Mouse (Mus musculus) hindbrain, embryonic 13.5 days (tissue): ENCODE results near the gene Xylb. TPM values are rescaled to one million over a fixed set of nuclear protein-coding genes. Genes with fewer than 3 reads are reported as not detected.

Experiments
- ATAC-seq: fragments of 200-750 bp; cut with Nextera tagmentation; 2 replicates; pipeline ENCODE4 v1.8.0; 2017; ENCODE audit warnings: moderate TSS enrichment; ENCODE audit not compliant: low FRiP score
- H3K27ac ChIP-seq: fragments of 300-500 bp; sonication (generic); 2 replicates; pipeline ENCODE4 v1.5.1; 2015; ENCODE audit warnings: inconsistent platforms, mild to moderate bottlenecking, moderate library complexity
- H3K27me3 ChIP-seq: fragments of 300-500 bp; sonication (generic); 2 replicates; pipeline ENCODE4 v1.6.1; 2015; ENCODE audit warnings: mild to moderate bottlenecking, inconsistent platforms
- H3K36me3 ChIP-seq: fragments of 300-500 bp; sonication (generic); 2 replicates; pipeline ENCODE4 v1.6.1; 2015; ENCODE audit warnings: mild to moderate bottlenecking, inconsistent platforms
- H3K4me1 ChIP-seq: fragments of 300-500 bp; sonication (generic); replicated peaks from 2 replicates; pipeline ENCODE4 v1.6.1; 2015; ENCODE audit warnings: inconsistent platforms
- H3K4me2 ChIP-seq: fragments of 300-500 bp; sonication (generic); 2 replicates; pipeline ENCODE4 v1.6.1; 2015; ENCODE audit warnings: inconsistent platforms, mild to moderate bottlenecking, moderate library complexity
- H3K4me3 ChIP-seq: fragments of 300-500 bp; sonication (generic); 2 replicates; pipeline ENCODE4 v1.5.1; 2015; ENCODE audit warnings: mild to moderate bottlenecking, inconsistent platforms
- H3K9ac ChIP-seq: fragments of 300-500 bp; sonication (generic); 2 replicates; pipeline ENCODE4 v1.6.1; 2015; ENCODE audit warnings: mild to moderate bottlenecking, inconsistent platforms
- H3K9me3 ChIP-seq: fragments of 300-500 bp; sonication (generic); 2 replicates; pipeline ENCODE4 v1.6.1; 2016; ENCODE audit warnings: inconsistent platforms
- WGBS: fragments of 180-500 bp; shearing (Covaris S2); methylation state at CpG from one replicate; pipeline ENCODE4 v1.1.7; 2015; 5-methylcytosine and 5-hydroxymethylcytosine counted together
- polyA plus RNA-seq: library from polyadenylated mRNA; unstranded; fragments of >200 nt; fragmentation: Nextera tagmentation; extraction: Ambion mirVana; gene quantifications from 2 replicates; pipeline ENCODE4 v1.2.1, GENCODE M21; 2015

Xylb gene
- polyA plus RNA-seq, 1 experiment from 2014 or later, result 2.5 TPM

DNA sequence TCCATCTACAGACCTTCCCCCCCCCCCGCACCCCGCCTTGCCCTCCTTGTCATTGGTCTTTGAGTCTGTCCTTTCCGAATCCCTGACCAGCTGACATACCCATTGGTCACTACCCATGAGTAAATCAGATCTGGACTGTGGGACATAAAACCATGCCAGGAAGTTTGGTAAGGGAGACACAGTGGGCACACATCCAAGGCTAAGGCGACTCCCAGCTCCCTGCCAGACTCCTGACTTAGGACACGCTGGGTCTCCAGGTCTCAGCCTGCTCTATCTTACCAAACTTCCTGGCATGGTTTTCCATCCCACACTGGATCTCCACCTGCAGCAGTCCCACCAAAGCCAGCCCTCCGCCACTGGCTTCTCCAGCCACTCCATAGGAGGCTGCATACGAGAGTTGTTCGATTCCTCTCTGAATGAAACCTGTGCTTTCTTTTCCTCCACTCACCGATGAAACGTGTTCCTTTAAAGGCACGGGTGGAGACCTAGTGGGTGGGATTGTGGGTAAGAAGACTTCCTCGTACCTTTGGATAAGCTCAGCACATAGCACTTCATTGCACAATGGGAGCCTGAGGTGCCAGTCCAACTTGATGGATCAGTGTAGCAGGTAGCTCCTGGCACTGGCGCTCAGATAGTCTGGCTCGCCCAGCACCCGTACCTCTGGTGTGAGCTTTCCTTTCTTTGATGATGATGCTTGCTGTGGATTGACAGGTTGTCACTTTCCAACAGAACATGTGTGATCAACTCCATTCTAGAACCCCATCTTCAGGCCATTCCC, 26.8 kb upstream of the Xylb start:
- 93% methylated on average over 15 of the region's 15 CpGs for WGBS
- H3K9ac ChIP-seq, result no peak overlapping the region
- no peak overlapping the region for H3K4me3 ChIP-seq

DNA sequence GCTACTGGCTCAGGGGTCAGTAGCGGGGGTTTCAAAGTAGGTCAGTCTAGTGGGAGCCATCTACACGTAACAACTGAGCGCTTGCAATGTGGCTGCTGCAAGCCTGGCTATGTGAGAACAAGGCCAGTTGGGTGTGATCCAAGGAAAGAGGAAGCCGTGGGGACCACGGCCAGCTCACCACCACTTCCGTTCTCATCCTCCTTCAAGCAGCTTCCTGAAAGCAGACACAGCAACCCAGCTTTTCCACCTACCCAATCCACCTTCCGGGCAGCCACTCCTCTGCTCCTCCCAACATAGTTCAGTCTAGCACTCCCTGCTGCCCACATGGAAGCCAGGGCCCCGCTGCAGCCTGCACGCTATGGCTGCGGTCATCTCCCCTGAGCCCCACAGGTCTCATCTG, 22.9 kb upstream of the Xylb start:
- H3K36me3 ChIP-seq, result no peaks in the 10 kb centered on the region
- H3K27me3 ChIP-seq, result peaks cover 23% of the 10 kb centered on the region
- 76% methylated on average over 10 of the region's 10 CpGs for WGBS
- no peak overlapping the region for H3K27ac ChIP-seq
- H3K4me3 ChIP-seq, result no peak overlapping the region
- H3K4me1 ChIP-seq, result peaks cover 4% of the 10 kb centered on the region
- no peak for ATAC-seq
- H3K9me3 ChIP-seq, result no peaks in the 10 kb centered on the region
- no peak overlapping the region for H3K9ac ChIP-seq
- H3K4me2 ChIP-seq, result no peak overlapping the region

More for the DNA sequence above, 26.8 kb upstream of the Xylb start:
- no peak for ATAC-seq
- Histone ChIP-seq H3K4me1 (no peaks in the 10 kb centered on the region), H3K27me3 (0 out of 2 replicates have a peak, but pooled peaks cover 3% of the 10 kb centered on the region), H3K4me2 (no peak overlapping the region), H3K27ac (no peak overlapping the region), H3K9me3 (no peaks in the 10 kb centered on the region), H3K36me3 (no peaks in the 10 kb centered on the region)

DNA sequence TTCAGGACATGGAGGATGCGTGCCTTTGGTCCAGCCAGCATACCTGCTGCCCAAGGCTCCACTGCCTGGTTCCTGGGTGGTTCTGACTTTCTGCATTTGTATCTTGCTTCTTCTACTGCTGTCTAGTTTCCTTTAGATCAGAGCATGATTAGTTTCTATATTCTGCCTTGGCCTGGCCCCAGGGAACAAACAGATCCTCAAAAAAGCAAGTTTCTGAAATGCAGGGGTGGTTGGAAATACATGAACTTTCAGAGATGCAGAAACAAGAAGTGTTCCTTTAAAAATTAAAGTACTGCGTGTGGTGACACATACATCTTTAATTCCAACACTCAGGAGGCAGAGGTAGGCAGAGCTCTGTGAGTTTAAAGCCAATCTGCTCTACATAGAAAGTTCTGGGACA, 22.3 kb upstream of the Xylb start:
- Histone ChIP-seq H3K27me3 (peaks cover 28% of the 10 kb centered on the region), H3K36me3 (no peaks in the 10 kb centered on the region), H3K4me2 (no peak overlapping the region), H3K4me1 (peaks cover 9% of the 10 kb centered on the region), H3K9ac (no peak overlapping the region), H3K27ac (no peak overlapping the region), H3K4me3 (no peak overlapping the region), H3K9me3 (no peaks in the 10 kb centered on the region)
- 85% methylated on average over 2 of the region's 2 CpGs for WGBS
- ATAC-seq, result no peak

DNA sequence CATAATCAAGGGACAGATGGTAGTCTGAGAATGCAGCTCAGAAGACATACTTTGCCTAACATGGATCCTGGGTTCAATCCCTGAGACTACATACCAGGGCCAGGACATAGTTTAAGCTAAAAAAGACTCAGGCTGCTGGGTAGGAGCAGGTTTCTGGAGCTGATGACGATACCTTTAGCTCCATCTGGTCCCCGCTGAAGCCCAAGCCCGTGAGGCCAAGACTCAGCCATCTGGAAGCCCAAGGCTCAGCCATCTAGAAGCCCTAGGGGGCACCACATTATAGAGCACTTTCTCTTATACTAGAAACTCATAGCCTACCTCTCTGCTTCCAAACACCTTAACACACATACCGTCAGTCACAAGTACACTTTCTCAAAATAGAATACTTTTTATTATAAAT, 21.6 kb upstream of the Xylb start:
- Histone ChIP-seq H3K4me1 (peaks cover 16% of the 10 kb centered on the region), H3K4me2 (no peak overlapping the region), H3K9ac (no peak overlapping the region), H3K9me3 (no peaks in the 10 kb centered on the region), H3K36me3 (no peaks in the 10 kb centered on the region), H3K27me3 (peaks cover 30% of the 10 kb centered on the region), H3K4me3 (no peak overlapping the region), H3K27ac (no peak overlapping the region)
- no peak for ATAC-seq
- 85% methylated on average over 4 of the region's 4 CpGs for WGBS

DNA sequence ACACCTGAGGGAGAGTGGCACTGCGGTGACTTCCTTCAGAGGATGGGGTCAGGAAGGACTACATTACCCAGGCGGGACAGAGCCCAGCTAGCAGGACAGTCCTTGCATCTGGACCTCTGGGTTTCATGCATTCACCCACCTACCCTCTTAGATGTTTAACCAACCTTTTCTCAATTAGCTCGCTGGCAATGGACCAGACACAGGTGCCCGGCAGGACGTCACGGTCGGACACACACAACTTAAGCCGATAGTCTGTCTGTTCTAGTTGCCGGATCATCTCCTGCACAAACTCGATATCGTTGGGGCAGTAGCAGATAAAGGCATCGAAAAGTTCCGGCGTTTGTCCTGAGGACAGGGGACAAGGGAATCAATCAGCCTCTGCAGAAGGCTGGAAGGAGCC, 19.3 kb upstream of the Xylb start:
- H3K9me3 ChIP-seq, result no peaks in the 10 kb centered on the region
- H3K27ac ChIP-seq, result no peak overlapping the region
- no peak for ATAC-seq
- H3K27me3 ChIP-seq, result peaks cover 30% of the 10 kb centered on the region
- peaks cover 30% of the 10 kb centered on the region for H3K4me1 ChIP-seq
- H3K9ac ChIP-seq, result no peak overlapping the region
- H3K4me3 ChIP-seq, result no peak overlapping the region
- WGBS, result 91% methylated on average over 14 of the region's 14 CpGs
- H3K4me2 ChIP-seq, result no peak overlapping the region
- no peaks in the 10 kb centered on the region for H3K36me3 ChIP-seq

DNA sequence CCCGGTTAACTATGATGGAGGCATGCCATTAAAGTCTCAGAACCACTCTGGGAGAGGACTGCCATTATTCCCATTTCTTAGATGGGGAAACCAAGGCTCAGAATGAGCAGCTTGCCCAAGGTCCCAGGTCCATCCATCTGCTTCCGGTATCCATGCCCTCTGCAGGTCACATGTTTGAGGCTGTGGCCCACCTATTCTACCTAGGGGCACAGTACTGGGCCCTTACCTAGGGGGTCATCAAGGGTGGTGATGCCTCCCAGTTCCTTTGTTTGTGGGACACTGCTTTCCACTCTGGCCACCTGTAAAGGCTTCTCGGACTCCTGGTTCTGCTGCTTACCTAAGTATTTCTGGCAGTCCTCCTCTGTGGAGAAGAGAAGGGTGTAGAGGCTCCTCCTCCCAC, 18.8 kb upstream of the Xylb start:
- H3K4me2 ChIP-seq, result no peak overlapping the region
- WGBS, result 94% methylated on average over 3 of the region's 3 CpGs
- peaks cover 35% of the 10 kb centered on the region for H3K4me1 ChIP-seq
- H3K4me3 ChIP-seq, result no peak overlapping the region
- H3K27me3 ChIP-seq, result peaks cover 30% of the 10 kb centered on the region
- H3K36me3 ChIP-seq, result peaks cover 2% of the 10 kb centered on the region
- H3K9ac ChIP-seq, result no peak overlapping the region
- H3K9me3 ChIP-seq, result no peaks in the 10 kb centered on the region
- H3K27ac ChIP-seq, result no peak overlapping the region
- ATAC-seq, result no peak

DNA sequence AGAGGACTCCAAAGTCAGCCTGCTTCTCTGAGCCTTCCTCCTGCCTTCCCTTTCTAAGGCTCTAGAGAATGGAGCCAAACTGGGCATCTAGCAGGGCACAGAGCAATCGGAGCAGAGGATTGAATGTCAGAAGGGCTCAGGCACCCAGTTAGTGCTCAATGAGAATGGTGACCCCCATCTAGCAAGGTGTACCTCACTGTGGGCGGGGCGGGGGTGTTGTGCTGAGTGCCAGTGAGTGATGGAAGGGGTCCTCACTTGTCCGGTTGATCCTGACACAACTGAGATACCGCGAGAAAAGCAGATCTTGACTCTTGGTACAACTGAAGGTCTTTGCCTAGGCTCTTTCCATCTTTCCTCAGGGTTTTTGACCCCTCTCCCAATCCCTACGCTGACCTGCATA, 18.1 kb upstream of the Xylb start:
- ATAC-seq, result no peak
- Histone ChIP-seq H3K4me2 (peak overlapping the region; percentile 77), H3K9me3 (no peaks in the 10 kb centered on the region), H3K36me3 (peaks cover 10% of the 10 kb centered on the region), H3K9ac (peak overlapping the region; percentile 66), H3K27ac (no peak overlapping the region), H3K4me3 (peak overlapping the region; percentile 77), H3K27me3 (peaks cover 30% of the 10 kb centered on the region), H3K4me1 (peaks cover 40% of the 10 kb centered on the region)
- 46% methylated on average over 7 of the region's 7 CpGs for WGBS

DNA sequence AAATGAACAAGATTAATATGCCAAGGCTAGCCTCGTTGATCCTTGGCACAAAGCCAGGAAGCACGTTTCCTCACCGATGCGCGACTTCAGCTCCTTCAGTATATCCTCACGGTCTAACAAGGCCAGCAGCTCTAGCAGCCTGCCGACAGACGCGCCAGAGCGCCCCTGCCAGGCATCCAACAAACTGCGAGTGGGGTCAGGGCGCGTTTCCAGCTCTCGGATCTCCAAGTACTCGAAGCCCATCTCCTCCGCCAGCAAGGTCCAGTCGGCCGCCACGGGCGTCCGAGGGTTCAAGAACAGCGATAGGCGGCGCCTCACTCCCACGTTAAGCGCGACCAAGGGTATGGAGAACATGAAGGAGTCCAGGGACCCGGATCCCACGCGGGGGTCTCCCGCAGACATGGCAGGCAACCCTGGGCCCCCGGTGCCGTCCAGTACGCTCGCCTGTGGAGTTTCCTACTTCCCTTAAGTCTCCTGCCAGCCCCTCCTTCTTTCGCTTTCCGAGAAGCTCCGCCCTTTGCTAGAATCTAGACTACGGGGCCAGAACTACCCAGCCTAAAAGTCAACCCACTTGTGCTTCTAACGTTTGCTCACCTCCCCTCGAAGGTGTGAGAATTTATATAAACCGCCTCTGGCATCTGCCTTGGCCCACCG, 17.5 kb upstream of the Xylb start, which contains the start of gene Acaa1a:
Acaa1a (plus strand) TSS at position 119 of the 654 bp plus-strand sequence.
- Histone ChIP-seq H3K27me3 (peaks cover 30% of the 10 kb centered on the region), H3K9ac (peak within 1 kb of the TSS; percentile 66), H3K4me1 (peaks cover 40% of the 10 kb centered on the region), H3K4me3 (peak within 1 kb of the TSS; percentile 77), H3K27ac (peak within 1 kb of the TSS; percentile 90), H3K36me3 (peaks cover 16% of the 10 kb centered on the region), H3K9me3 (no peaks in the 10 kb centered on the region), H3K4me2 (peak within 1 kb of the TSS; percentile 77)
- WGBS, result 1% methylated on average over 43 of the region's 43 CpGs
- ATAC-seq, result no peak

DNA sequence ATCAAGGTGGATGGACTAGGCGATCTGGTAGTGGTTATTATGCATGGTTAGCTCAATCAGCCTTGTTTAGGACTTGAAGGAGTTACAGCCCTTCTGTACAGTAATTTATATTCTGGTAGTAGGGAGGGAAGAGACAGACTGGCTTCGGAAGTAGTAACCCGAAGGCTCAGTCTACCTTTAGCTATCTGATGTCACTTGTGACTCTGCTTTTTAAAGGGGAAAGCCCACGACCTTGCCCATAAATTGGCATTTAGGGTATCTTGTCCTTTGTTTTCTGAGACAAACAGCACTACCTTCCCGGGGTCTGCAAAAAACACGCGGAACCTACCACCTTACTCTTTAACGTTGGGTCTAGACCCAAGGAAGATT, 17.0 kb upstream of the Xylb start:
- Histone ChIP-seq H3K27ac (peak overlapping the region; percentile 90; the same call in 1 of the 2 replicates), H3K27me3 (peaks cover 30% of the 10 kb centered on the region), H3K36me3 (peaks cover 21% of the 10 kb centered on the region), H3K9ac (peak overlapping the region; percentile 66), H3K4me1 (peaks cover 40% of the 10 kb centered on the region), H3K4me2 (peak overlapping the region; percentile 77), H3K9me3 (no peaks in the 10 kb centered on the region), H3K4me3 (peak overlapping the region; percentile 77)
- WGBS, result 4% methylated on average over 8 of the region's 8 CpGs
- ATAC-seq, result no peak

DNA sequence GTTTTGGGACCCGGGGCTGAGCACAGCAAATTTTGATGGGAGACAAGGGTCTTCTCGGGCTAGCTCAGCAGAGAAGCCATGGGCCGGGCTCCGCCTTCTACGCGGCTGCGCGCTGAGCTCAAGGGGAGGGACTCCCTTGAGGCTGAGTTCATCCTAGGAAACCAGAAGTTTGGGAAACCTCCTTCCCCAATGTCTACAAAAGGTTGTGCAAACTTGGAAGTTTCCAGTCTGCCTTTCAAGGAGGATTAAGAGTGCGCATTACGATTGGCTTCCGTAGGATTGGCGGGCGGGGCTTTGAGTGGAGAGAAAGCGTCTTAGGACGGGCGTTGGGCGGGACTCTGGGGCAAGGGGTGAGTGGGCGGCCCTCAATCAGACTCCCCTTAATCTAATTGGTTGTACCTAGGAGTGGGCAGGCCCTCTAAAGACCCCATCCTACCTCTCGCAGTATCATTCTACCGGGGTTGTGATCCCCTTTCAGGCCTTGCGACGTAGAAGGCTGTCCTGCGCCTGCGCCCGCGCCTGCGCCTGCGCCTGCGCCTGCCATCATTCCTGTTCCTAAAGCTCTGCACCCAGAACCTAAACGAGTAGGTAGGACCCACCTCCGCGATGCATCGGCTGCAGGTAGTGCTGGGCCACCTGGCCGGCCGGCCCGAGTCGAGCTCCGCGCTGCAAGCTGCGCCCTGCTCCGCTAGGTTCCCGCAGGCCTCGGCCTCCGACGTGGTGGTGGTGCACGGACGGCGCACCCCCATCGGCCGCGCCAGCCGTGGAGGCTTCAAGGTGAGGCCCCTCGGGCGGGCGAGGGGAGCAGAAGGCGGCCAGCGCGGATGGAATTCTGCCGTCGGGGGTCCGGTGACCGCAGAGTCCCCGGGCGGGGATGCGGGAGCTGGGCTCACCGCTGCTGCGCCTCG, 16.0 kb upstream of the Xylb start, which contains the start of gene Myd88:
Myd88 (minus strand) TSS at position 503 of the 908 bp plus-strand sequence.
- no peaks in the 10 kb centered on the region for H3K9me3 ChIP-seq
- peaks cover 31% of the 10 kb centered on the region for H3K36me3 ChIP-seq
- peaks cover 30% of the 10 kb centered on the region for H3K27me3 ChIP-seq
- peak; percentile 96 for ATAC-seq
- WGBS, result under 1% methylated on average over 65 of the region's 68 CpGs
- peak within 1 kb of the TSS; percentile 90 for H3K27ac ChIP-seq
- peak within 1 kb of the TSS; percentile 77 for H3K4me2 ChIP-seq
- H3K4me3 ChIP-seq, result peak within 1 kb of the TSS; percentile 77
- H3K9ac ChIP-seq, result peak within 1 kb of the TSS; percentile 96
- H3K4me1 ChIP-seq, result peaks cover 40% of the 10 kb centered on the region

DNA sequence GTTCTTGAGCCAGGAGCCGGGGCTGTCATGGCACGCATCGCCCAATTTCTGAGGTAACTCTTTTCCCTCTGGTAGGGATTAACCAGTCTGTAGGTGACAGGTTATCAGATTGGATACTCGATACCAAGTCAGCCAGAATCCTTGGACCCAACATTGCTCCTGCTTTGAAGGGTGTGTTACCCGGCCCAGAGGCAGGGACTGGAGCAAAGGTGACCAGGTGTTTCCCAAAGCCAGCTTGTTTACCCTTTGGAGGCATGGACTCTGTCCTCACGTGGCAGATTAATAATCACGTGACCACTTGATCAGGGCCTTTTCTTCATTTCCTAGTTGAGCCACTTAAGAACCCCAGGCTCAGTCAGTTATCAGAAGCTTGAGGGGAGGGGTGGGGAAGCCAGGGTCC, 14.5 kb upstream of the Xylb start:
- WGBS, result 91% methylated on average over 7 of the region's 7 CpGs
- ATAC-seq, result no peak
- peaks cover 46% of the 10 kb centered on the region for H3K36me3 ChIP-seq
- no peak overlapping the region for H3K27ac ChIP-seq
- peaks cover 40% of the 10 kb centered on the region for H3K4me1 ChIP-seq
- H3K27me3 ChIP-seq, result peaks cover 21% of the 10 kb centered on the region
- no peaks in the 10 kb centered on the region for H3K9me3 ChIP-seq
- H3K4me3 ChIP-seq, result peak overlapping the region; percentile 77; the same call in 1 of the 2 replicates
- H3K9ac ChIP-seq, result peak overlapping the region; percentile 96
- H3K4me2 ChIP-seq, result peak overlapping the region; percentile 77

DNA sequence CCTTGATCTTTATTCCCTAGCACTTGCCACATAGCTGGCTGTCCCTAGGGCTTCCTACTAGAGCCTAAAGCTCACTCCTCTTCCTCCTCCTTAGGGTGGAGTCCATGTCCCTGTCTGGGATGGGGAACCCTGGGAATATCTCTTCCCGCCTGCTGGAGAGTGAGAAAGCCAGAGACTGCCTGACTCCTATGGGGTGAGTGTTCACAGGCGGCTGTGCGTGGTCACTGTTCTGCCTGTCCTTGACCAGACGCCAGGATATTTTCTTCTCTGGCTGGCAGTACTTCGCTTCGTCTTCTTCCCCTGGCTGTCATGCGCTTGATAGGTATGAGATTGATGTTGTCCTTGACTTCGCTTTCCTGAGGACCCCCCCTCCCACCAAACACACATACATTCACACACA, 10.8 kb upstream of the Xylb start:
- ATAC-seq, result no peak
- Histone ChIP-seq H3K27ac (no peak overlapping the region), H3K36me3 (peaks cover 74% of the 10 kb centered on the region), H3K4me2 (no peak overlapping the region), H3K27me3 (no peaks in the 10 kb centered on the region), H3K9me3 (no peaks in the 10 kb centered on the region), H3K9ac (no peak overlapping the region), H3K4me1 (peaks cover 22% of the 10 kb centered on the region), H3K4me3 (no peak overlapping the region)
- 93% methylated on average over 8 of the region's 8 CpGs for WGBS
